Mouse (Mus musculus) lung, postnatal 0 days (tissue): ENCODE results near the gene Mgarp.
"Not testable (repeated sequence)": the region's sequence is repeated elsewhere in the genome, so short reads cannot be mapped to it uniquely, and the experiment has no call there.

Experiments used
- CTCF ChIP-seq: IDR thresholded peaks from 2 replicates; pipeline ENCODE4 v1.5.1; 2016; ENCODE audit warnings: antibody characterized with exemption, mild to moderate bottlenecking
- EP300 ChIP-seq: IDR thresholded peaks from 2 replicates; pipeline ENCODE4 v1.6.1; 2016; ENCODE audit warnings: antibody characterized with exemption, mild to moderate bottlenecking, control low read depth

- not testable (repeated sequence) for TF ChIP-seq CTCF, EP300
These were observed 5.5 kb upstream of the Mgarp start for GRCm38 (mm10) chr3:51402054-51402453.
